Mouse (Mus musculus): ENCODE results near the gene Hspa8. TPM values are rescaled to one million over a fixed set of nuclear protein-coding genes. Genes with fewer than 3 reads are reported as not detected.
"Not testable (repeated sequence)": the region's sequence is repeated elsewhere in the genome, so short reads cannot be mapped to it uniquely, and the experiment has no call there.

Gene Hspa8
- total RNA-seq, 2 experiments from 2014 or later, result 2,228 to 2,287 TPM

- no peak for DNase-seq (ENCODE audit: low spot score in 2 of 2)
- intact Hi-C loops (cut with DNase I), result no loop called here
Observed at GRCm38 (mm10) chr9:40781726-40782581, 18.8 kb upstream of the Hspa8 start.

DNA sequence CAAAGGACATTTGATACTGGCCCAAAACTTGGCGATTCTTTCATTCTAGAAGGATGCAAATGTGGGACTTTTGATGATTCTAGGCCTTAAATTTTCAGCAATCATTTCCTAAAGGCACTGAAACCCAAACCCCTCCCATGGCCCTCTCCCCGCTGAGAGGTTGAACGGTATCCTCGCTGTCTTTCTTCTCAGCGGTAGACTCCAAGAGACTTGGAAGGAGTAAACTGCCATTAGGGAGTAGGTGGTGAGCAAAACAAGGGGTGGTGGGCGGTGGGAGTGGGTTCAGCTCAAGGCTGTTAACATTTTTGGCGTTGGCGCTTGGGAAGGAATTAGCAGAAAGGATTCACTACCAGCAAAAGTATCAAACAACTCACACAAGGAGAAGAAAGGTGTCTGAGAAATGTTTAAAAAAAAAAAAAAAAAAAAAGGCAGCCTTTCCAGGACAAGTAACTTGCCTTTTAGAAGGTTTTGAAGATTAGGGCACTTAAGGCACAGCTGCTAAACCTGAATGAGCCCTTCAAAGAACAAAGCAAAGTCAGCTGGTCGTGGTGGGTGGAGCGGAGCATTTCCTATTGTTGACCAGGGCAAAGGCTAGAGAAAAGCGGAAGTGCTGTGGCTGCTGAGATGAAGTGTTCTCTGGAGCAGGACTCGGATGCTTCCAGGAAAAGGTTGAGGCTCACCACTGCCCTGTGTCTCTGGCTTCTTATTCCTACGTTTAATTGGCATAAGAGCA lies 17.0 kb upstream of the Hspa8 start:
- intact Hi-C loops (cut with DNase I), result loop anchor here (2.0 kb wide), 1 partner anchor 17 kb away; the partner anchor contains the start of gene Hspa8
- DNase-seq (ENCODE audit: low spot score in 2 of 2), result no peak

GRCm38 (mm10) chr9:40784374-40784967 lies 16.3 kb upstream of the Hspa8 start:
- intact Hi-C loops (cut with DNase I), result loop anchor here (2.0 kb wide), 1 partner anchor 16 kb away; the partner anchor contains the start of gene Hspa8
- DNase-seq (ENCODE audit: low spot score in 2 of 2), result no peak

DNA sequence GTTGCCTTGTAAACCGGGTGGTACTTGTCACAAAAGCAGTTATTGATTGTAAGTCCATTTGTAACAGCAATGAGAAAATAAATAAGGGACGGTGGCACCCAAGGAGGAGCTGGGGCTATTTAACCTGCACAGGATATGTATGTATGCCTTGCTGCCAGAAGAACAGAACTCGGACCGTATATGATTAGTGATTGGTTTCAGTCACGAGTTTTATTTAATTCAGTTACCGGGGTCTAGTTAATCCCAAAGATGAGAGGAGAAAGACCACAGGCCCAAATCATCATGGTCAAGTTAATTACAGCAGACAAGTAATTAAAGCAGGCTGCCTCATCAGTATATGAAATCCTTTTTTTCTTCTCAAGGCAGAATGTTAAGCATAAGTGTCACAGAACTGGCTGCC lies 15.3 kb upstream of the Hspa8 start:
- DNase-seq (ENCODE audit: low spot score in 2 of 2), result no peak
- intact Hi-C loops (cut with DNase I), result loop anchor here (2.0 kb wide), 1 partner anchor 15 kb away; the partner anchor contains the start of gene Hspa8

DNA sequence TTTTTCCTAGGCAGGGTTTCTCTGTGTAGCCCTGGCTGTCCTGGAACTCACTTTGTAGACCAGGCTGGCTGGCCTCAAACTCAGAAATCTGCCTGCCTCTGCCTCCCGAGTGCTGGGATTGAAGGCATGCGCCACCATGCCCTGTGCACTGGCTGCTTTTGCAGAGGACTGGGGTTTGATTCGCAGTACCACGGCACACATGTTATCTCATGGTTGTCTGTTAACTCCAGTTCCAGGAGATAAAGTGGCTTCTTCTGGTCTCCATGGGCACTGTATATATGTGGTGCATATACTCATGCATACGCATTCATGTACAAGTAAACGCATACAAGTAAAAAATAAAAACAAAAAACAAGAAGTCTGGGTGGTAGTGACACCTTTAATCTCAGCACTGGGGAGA lies 14.0 kb upstream of the Hspa8 start:
- DNase-seq (ENCODE audit: low spot score in 2 of 2); intact Hi-C loops (cut with DNase I): not testable (repeated sequence)

DNA sequence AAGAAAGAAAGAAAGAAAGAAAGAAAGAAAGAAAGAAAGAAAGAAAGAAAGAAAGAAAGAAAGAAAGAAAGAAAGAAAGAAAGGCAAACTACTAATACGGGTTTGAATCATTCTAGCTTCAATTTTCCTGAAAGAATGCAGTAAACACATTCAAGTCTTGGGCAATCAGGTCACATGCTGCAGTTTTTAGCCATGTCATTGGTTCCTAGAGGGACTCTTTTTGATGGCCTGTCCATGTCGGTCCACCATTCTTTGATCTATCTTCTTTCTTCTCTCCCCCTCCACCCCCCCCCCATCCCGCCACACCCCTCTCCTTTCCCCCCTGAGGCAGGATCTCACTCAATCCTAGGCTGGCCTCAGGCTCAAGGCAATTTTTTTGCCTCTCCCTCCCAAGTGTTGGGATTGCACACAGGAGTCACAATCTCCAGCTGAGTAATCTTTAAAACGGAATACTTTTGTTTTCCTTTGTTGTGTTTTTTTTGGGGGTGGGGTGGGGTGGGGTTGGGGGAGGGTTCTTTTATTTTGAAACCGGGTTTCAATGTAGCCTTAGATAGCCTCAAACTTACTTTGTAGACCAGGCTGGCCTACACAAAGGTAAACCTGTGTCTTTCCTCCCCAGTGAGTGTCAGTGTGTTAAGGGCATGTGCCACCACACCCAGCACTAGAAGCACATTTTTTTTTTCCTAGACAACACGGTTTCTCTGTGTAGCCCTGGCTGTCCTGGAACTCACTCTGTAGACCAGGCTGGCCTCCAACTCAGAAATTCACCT lies 8.7 kb upstream of the Hspa8 start:
- intact Hi-C loops (cut with DNase I), result no loop called here
- DNase-seq (ENCODE audit: low spot score in 2 of 2), result no peak

GRCm38 (mm10) chr9:40793581-40793980 lies 7.2 kb upstream of the Hspa8 start:
- no peak for DNase-seq (ENCODE audit: low spot score in 2 of 2)
- intact Hi-C loops (cut with DNase I), result no loop called here

DNA sequence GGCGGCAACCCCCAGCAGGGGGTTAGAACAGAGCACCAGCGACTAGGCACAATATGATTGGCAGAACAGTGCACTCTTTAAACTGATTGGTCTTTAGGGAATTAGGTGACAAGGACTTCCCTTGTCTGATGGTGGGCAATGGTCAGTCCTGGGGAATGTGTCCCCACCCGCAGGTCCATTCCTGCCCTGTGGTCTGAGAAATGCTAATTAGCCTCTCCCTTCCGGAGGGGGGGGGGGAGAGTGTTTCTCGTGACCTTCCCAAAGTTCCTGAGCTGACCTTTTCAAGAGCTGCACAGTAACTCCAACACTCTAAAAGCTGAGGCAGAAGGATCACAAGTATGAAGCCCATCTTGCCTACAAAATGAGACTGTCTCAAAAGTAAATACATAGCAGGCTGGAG lies 6.5 kb upstream of the Hspa8 start:
- DNase-seq (ENCODE audit: low spot score in 2 of 2), result no peak
- intact Hi-C loops (cut with DNase I), result no loop called here

GRCm38 (mm10) chr9:40794926-40795325 lies 5.9 kb upstream of the Hspa8 start:
- intact Hi-C loops (cut with DNase I), result no loop called here
- DNase-seq (ENCODE audit: low spot score in 2 of 2), result no peak

DNA sequence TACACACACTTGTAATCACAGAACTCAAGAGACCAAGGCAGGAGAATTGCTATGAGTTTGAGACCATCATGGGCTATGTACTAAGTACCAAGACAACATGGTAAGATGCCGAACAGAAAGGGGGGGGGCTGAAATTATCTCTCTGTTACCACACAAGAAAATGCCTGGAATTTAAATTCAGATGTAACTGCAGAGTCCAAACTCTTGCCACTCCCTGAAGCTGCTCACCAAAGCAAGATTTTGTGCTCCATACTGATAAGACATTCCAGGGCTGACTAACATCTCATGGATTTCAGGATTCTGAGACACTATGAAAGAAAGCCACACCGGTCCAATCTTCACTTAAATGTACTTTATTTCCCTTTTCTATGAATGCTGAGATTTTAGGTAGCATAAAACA lies 5.2 kb upstream of the Hspa8 start:
- DNase-seq (ENCODE audit: low spot score in 2 of 2), result no peak
- intact Hi-C loops (cut with DNase I), result no loop called here

DNA sequence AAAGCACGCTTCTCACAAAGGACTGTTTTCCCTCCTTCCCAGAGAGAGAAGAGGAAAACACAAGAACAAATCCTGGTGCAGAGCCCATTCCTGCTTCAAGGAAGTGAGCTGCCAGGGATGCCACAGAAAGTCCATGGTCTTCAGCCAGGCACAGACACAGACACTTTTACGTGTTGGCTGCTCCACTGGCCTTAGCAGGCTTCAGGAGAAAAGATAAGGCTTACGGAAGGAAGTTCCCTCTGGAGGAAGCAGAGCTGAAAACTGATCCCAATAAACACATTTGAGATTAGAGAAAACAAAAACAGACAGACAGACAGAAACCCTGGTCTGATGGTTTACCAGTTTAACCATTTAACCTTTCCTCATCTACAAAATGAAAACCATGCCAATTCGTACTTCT lies 4.7 kb upstream of the Hspa8 start:
- DNase-seq (ENCODE audit: low spot score in 2 of 2), result no peak
- intact Hi-C loops (cut with DNase I), result no loop called here

DNA sequence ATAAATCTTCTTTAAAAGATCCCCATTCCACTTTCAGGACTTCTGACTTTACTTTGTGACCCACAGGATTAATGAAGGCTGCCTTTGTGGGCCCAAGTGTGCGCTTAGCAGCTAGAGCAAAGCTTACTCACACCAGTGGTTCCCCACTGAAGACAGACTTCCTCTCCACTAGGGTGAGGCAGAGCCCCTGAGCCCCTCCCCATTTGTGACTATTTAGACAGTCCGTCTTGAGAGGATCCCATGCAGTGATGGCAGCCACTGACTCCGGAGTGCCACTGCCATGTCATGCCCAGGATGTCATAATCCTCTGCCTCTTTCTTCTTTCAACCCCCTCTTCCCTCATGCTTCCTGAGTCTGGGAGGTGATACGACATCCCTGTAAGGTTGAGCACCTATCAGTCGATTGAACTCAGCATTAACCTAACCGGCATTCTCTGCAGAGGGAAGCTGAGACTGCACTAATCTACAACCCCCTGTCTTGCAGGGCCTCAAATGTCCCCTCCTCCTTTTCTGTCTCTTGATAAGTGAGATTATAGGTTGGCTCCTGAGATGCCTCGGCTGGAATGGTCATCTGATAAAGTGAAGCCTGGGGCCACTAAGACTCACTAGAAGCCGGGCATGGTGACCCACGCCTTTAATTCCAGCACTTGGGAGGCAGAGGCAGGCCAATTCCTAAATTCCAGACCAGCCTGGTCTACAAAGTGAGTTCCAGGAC lies 2.4 kb upstream of the Hspa8 start:
- intact Hi-C loops (cut with DNase I), result no loop called here
- no peak for DNase-seq (ENCODE audit: low spot score in 2 of 2)

GRCm38 (mm10) chr9:40799112-40799511 lies 1.7 kb upstream of the Hspa8 start:
- intact Hi-C loops (cut with DNase I), result no loop called here

DNA sequence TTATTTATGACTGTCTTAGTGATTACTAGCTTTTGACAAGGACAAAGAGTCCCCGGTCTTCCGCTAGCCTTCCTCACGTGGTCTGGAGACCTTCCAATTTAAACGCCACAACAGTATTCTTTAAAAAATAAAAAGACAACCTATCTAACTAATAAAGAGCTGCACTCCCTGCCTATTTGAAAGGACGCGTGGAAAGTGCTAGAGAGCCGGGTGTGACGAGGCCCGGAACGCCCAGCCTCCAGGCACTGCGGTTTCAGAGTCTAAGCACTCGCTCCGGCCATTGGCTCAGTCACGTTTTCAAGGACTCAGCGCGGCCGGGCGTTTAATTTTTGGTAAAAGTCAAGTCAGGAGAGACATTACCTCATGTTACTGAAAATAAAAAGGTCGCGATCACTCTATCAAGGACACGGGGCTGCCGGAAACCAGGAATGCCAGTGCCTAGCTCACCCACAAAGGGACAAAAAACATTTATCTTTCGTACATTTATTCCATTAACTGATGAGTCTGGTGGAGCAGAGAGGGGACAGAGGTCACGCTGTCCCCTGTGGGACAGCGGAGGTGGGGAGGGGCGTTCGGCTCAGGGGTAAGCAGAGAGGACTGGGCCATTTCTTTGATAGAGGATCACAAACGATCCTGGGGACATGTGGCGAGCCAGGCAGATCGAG lies 815 bp upstream of the Hspa8 start:
- intact Hi-C loops (cut with DNase I), result loop anchor here (2.0 kb wide), 3 partner anchors 15 to 43 kb away; no protein-coding TSS in a partner anchor
- peak; percentile 51 to 69 for DNase-seq (ENCODE audit: low spot score in 2 of 2)

More at GRCm38 (mm10) chr9:40799112-40799511, 1.7 kb upstream of the Hspa8 start:
- no peak for DNase-seq (ENCODE audit: low spot score in 2 of 2)

- intact Hi-C loops (cut with DNase I), result loop anchor here (2.0 kb wide), 3 partner anchors 17 to 45 kb away; no protein-coding TSS in a partner anchor
- DNase-seq (ENCODE audit: low spot score in 2 of 2), result not testable (repeated sequence)
Observed at GRCm38 (mm10) chr9:40801614-40802532, 1.1 kb downstream of the Hspa8 start.

- intact Hi-C loops (cut with DNase I); DNase-seq (ENCODE audit: low spot score in 2 of 2): not testable (repeated sequence)
Observed at GRCm38 (mm10) chr9:40802533-40802875, 1.7 kb downstream of the Hspa8 start.

- intact Hi-C loops (cut with DNase I); DNase-seq (ENCODE audit: low spot score in 2 of 2): not testable (repeated sequence)
Observed at GRCm38 (mm10) chr9:40804576-40804975, 3.8 kb downstream of the Hspa8 start.
